Mouse (Mus musculus) inflammation-experienced regulatory T-cells, adult 6 months (primary cell): ENCODE data around the gene Adamtsl2. TPM values are rescaled to one million over a fixed set of nuclear protein-coding genes. Genes with fewer than 3 reads are reported as not detected.

ENCODE experiments used
- ATAC-seq: one replicate; pipeline ENCODE4 v1.8.0; 2017
- polyA plus RNA-seq, 3 experiments: library from polyadenylated mRNA; unstranded; fragments of 100-300 nt; shearing (Covaris generic); gene quantifications; one replicate each; pipeline ENCODE4 v1.2.1; 2017

Adamtsl2 gene
- polyA plus RNA-seq, 3 experiments from 2014 or later: not detected

DNA sequence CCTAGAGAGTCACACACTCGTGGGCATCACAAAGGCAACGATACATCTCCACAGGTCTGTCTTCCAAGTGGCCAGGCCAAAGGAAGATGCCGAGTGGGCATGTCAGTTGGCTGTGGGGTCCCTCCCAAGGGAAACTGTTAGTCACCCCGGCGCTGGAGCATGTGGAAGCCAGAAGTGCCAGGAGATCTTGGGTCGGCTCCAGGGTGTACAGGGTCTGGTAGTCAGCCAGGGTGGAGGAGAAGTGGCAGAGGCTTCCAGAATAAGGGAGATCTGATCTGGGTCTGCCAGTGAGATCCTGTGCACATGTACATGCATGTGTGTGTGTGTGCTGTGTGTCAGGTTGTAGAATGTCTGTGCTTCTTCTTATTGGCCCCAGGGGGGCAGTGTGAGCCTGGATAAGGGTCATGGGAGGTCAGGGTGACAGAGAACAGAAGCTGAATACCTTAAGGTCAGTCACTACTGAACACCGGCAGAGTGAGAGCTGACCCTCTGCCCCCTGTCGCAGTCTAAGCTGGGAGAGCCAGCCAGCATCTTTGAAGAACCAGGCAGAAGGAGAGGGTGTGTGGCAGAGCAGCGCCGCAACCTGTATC lies 1.4 kb upstream of the Adamtsl2 start:
- ATAC-seq: no peak

- ATAC-seq: no peak
These were observed 867 bp upstream of the Adamtsl2 start for GRCm38 (mm10) chr2:27078312-27078711.

DNA sequence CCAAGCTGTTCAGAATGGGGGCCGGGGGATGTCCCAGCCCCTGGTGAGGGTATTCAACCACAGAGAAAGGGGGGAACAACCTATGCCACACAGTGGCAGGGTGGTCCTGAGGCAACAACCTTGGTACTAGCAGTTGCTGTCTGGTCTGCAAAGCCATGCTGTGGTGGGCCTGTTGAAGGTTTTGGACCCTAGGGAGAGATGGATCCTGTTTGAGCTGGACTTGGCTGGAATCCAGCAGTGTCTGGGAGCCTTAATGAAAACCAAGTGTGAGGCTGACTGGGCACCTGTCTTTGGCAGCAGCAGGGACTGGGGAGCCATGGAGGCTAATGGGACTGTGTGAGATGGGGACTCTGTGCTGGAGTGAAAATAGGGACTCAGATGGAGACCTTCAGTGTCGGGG lies 470 bp downstream of the Adamtsl2 start:
- ATAC-seq: no peak

- ATAC-seq: no peak
These were observed 4.7 kb downstream of the Adamtsl2 start for GRCm38 (mm10) chr2:27083761-27084475.

GRCm38 (mm10) chr2:27084963-27085362 lies 5.8 kb downstream of the Adamtsl2 start:
- no peak for ATAC-seq

DNA sequence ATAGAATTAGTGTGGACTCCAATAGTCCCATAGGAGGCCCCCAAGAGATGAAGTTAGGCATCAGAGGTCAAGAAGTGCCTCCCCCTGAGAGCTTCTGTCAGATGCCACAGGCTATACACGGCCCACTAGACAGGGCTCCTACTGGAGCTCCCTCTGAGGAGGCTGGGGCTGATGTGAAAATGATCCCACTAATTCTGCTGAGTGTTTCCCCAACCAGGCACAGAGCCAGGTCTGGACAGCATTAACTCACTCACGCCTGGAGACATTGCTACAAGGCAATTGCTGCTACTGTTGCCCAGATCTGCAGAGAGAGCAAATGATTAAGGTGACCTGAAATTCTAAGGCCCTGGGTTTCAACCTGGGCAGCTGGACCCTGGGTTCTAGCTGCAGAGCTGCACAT lies 6.6 kb downstream of the Adamtsl2 start:
- ATAC-seq: no peak

GRCm38 (mm10) chr2:27086483-27087010 lies 7.4 kb downstream of the Adamtsl2 start:
- no peak for ATAC-seq

DNA sequence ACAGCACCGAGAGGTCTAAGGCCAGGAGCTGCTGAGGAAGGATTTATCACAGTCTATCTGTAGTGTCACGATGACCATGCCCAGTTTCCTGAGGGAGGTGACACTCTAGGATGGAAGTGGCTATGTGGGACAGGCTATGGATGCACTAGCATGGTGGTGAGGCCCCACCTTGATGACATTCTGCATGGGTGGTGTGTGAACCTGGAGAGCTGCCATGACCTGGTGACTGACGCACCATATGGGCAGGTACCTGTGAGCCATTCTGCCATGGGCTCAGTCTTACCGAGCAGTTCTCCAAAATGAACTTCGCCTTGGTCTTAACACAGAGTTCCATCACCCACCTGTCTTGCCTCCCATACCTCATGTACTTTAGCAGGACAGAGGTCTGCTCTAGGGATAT lies 8.4 kb downstream of the Adamtsl2 start:
- ATAC-seq: no peak

- no peak for ATAC-seq
These were observed 9.0 kb downstream of the Adamtsl2 start for GRCm38 (mm10) chr2:27088071-27088644.

GRCm38 (mm10) chr2:27088700-27089099 lies 9.5 kb downstream of the Adamtsl2 start:
- ATAC-seq: no peak

DNA sequence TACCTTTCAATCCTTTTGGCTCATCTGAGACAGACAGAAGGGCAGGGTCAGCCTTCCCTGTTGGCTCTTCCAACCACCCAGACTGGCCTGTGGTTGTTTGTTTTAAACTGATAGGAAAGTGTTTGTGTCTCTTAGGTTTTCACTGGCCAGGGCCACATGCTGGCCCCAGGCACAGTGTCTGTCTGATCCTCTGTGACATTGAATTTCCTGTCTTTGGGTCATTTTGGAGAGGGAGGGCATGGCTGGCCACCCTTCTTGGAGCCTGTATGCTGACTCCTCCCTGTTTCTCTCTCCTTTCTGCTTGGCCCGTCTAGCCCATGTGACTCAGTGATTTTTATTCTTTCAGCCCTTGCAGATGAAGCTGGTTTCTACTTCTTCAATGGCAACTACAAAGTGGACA lies 10.1 kb downstream of the Adamtsl2 start:
- no peak for ATAC-seq

- ATAC-seq: no peak
These were observed 16.0 kb downstream of the Adamtsl2 start for GRCm38 (mm10) chr2:27095178-27095577.

DNA sequence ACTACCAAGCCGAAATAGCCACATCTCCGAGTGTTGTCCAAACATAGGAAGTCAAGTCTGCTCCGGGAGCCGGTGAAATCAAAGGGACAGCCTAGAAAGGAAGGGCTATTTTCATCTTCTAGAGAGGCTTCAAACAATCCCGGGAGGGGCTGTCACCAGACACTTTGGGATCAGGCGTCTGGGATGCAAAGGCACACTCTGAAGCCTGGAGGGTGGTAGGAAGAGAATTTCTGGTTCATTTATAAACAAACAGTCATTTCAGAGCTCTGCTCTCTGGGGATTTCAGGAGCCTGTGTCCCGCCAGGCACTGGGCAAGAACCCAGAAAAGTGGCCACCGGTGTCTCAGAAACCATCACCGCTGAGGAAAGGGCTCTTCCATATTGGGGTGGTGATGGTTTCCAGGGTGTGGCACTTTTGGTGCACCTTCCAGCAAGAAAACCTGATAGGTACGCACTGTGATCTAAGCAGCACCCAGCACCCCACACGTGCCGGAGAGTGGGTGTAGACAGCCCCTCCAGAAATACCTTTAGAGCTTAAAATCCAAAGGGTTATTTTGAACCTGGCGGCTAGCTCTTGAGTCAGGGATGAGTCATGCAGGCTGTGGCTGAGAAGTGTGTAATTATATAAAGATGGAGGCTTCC lies 17.3 kb downstream of the Adamtsl2 start:
- ATAC-seq: no peak

GRCm38 (mm10) chr2:27097241-27097656 lies 18.1 kb downstream of the Adamtsl2 start:
- ATAC-seq: no peak

DNA sequence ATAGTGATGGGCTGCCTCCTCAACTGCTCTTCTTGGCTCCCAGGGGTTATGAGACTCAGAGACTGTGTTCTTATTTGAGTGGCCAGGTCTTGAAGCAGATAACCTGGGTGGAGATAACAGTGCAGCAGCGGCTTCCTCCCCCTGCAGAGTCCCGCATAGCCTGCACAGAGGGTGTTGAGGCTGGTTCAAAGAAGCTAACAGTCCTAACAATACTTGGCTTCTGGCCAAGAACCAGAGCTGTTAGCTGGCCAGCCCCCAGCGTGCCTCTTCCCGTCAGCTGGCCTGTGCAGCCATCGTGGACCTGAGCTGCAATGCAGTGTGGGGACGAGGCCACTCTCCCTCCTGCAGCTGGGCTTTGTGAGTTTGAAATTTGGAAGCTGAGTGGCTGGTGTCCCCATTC lies 18.6 kb downstream of the Adamtsl2 start:
- no peak for ATAC-seq

DNA sequence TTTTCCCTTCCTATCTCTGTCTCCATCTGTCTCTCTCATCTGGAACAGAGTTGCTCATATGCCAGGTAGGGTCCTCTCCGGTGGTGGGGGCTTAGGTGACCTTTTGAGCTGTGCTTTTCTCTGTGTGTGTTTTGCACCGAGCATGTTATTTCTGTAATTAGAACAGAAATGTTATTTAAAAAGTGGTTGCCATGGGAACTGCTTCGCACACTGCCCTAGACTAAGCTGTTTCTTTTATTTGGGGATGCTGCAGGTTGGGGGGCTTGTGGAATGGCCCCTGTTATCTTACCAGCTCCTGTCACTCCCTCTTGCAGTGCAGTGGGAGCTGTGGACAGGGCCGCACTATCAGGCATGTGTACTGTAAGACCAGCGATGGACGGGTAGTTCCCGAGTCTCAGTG lies 24.4 kb downstream of the Adamtsl2 start:
- no peak for ATAC-seq

DNA sequence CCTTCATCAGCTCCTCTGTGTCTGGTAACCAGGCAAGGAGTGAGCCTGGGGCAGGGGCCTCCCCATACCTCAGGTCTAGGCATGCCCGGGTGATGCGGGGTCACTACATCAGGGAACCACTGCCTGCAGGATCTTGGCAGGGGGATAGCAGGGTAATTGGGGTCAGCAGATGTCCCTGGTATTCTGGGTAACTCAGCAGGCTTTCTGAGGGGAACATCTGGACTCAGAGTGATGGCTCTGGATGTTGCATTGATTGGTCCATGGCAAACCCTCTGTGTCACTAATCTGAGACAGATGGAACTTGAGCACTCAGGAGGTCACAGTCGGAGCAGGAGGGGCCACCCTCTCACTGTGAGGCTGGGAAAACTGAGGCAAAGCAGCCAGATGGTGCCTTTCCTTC lies 27.6 kb downstream of the Adamtsl2 start:
- no peak for ATAC-seq

DNA sequence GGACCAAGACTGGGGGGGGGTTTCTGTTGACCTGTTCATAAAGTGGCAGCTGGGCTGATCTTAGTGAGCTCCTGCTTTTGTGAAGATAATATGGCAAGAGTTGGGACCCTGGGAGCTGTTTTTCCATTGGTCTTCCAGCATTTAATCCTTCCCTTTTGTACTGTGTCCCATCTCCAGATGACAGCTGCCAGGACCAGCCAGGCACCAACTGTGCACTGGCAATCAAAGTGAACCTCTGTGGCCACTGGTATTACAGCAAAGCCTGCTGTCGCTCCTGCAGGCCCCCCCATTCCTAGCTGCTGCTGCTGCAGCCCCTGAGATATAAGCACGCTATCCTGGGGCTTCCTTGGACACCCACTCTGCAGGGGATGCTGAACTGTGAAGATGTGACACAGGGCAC lies 29.0 kb downstream of the Adamtsl2 start:
- ATAC-seq: no peak

DNA sequence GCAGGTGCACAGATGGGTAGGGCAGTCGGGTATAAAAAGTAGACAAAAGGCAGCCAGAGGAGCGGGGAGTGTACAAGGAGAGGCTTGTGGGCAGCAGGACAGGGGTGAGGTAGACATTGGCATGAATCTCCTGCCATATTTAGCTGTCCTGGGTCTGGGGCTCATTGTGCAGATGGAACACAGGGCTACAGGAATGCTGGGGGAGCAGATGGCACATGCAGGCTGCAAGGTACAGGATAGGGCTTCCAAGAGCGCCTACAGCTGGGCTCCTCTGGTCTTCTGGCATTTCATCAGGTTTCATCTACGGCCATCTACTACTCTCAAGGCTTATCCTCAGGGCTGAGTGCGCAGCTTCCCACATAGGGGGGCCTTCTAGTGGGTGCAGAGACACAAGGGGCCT lies 29.9 kb downstream of the Adamtsl2 start:
- no peak for ATAC-seq

GRCm38 (mm10) chr2:27112585-27112984 lies 33.4 kb downstream of the Adamtsl2 start:
- ATAC-seq: no peak

GRCm38 (mm10) chr2:27114169-27114568 lies 35.0 kb downstream of the Adamtsl2 start:
- ATAC-seq: no peak

GRCm38 (mm10) chr2:27118452-27118851 lies 39.3 kb downstream of the Adamtsl2 start:
- ATAC-seq: no peak

GRCm38 (mm10) chr2:27119766-27120165 lies 40.6 kb downstream of the Adamtsl2 start:
- ATAC-seq: no peak

DNA sequence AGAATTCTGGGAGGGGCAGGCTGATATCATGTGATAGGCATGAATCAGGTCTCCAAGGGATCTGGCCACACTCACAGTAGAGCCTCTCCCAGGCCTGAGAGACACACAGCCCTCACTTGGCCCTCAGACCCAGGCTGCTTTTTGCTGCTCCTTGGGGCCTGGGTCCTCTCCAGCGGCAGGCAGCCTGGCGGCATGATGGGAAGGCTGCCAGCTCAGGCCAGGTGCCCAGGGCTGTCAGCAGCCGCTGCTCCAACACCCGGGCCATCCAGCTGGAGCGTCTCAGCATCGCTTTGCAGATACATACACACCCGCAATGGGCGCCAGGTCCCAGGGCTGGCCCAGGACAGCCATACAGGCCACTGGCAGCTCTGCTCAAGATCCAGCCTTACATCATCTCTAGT lies 41.1 kb downstream of the Adamtsl2 start:
- no peak for ATAC-seq
